Mouse (Mus musculus): ENCODE measurements around the gene Zzz3. TPM values are rescaled to one million over a fixed set of nuclear protein-coding genes. Genes with fewer than 3 reads are reported as not detected.

Gene Zzz3
- 46.3 and 46.9 TPM in 2 replicates for polyA plus RNA-seq (2015; fragmentation: Nextera tagmentation; extraction: Ambion mirVana)

DNA sequence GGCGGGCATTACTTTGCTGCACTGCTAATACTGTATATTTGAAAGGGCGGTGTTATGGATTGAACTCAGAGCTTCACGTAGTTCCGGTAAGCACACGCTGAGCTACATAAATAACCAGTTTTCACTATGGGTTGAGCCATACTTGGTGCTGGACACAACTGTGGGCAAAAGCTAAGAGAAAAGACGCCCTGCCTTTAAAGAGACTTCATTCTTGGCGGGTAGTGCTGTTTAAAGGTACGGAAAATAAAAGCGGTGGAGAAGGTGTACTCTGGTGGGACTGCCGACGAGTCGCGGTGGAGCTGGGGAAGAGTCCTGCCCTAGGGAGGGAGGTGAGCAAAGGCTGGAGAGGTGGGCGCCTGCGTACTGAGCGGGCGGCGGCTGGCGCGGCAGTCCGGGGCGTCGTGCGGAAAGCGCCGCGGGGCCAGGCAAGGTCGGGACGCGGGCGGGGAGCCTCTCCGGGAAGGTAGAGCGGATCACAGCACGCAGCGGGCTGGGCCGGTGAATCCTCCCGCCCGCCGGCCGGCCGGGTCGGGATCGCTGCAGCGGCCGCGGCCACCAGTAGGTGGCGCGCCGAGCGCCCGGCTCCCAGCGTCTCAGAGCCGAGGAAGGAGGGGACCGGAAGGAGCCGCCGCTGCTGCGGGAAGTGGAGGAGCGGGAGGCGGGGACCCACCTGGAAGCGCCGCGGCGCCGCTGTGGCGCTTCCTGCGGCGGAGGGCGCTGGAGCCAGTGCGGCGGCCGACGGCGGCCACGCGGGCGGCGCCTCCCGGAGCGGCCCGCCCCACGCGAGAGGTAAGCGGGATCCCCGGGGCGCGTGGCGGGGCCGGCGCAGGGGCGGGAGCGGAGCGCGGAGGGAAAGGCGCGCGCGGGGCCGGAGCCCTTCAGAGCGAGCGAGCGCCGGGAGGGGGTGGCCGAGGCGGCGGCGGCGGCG is at the start of gene Zzz3:
TSS of gene Zzz3 (plus strand) at position 124 of the 928 bp plus-strand sequence.
- H3K36me3 ChIP-seq: peaks cover 12% of the 10 kb centered on the region
- WGBS: under 1% methylated on average over 68 of the region's 108 CpGs
- H3K9ac ChIP-seq: peak within 1 kb of the TSS; percentile 94
- no peaks in the 10 kb centered on the region for H3K9me3 ChIP-seq
- ATAC-seq (ENCODE audit: borderline replicate concordance, extremely low read depth, low FRiP score, low TSS enrichment): peak; percentile 92
- no peaks in the 10 kb centered on the region for H3K27me3 ChIP-seq
- H3K4me1 ChIP-seq: peaks cover 34% of the 10 kb centered on the region
- peak within 1 kb of the TSS; percentile 96 for H3K4me3 ChIP-seq
- peak within 1 kb of the TSS; percentile 100 for H3K27ac ChIP-seq
- H3K4me2 ChIP-seq: peak within 1 kb of the TSS; percentile 77

DNA sequence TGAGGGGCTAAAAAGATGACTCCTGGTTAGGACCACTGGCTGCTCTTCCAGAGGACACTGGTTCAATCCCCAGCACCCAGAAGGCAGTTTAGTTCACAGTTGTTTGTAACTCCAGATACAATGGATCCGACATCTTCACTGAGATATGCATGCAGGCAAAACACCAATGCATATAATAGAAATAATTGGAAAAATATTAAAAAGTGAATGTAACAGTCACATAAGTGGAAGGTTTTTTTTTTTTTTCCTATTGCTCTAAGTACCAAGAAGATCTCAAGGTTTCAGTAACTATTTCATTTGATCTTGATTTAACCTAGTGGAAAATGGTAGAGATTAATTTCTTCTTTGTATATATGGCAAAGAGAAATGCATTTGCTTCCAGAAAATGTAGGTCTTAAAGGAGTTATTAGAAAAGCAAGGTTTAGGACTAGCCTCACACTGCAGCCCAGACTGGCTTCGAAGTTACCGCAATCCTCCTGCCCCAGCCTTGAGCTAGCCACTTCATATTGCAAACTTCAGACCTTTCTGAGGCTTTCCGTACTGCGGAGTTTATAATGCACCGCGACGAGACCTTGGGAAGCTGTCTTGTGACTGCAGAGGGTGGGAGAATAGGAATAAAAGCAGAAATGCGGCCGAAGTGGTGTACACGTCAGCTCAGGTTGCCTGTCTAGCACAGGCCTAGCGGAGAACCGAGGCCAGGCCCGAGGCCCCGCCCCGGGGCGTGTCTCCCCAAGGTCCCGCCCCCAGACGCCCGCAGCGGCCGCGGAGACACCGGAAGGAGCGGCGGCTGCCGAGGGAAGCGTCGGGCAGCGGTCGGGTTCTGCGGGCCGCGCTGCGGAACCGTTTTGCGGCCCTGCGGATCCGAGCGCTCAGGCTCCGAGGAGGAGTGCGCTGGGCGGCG is 49.3 kb upstream of the Zzz3 start, which contains the start of gene Usp33:
TSS of gene Usp33 (plus strand) at position 747 of the 901 bp plus-strand sequence.
- Histone ChIP-seq H3K4me2 (peak within 1 kb of the TSS; percentile 55), H3K27ac (peak within 1 kb of the TSS; percentile 69), H3K9ac (peak within 1 kb of the TSS; percentile 63), H3K9me3 (no peaks in the 10 kb centered on the region), H3K27me3 (no peaks in the 10 kb centered on the region), H3K36me3 (no peaks in the 10 kb centered on the region), H3K4me1 (peaks cover 13% of the 10 kb centered on the region; the same call in 1 of the 2 replicates), H3K4me3 (peak within 1 kb of the TSS; percentile 68)
- peak; percentile 97 for ATAC-seq (ENCODE audit: borderline replicate concordance, extremely low read depth, low FRiP score, low TSS enrichment)
- 8% methylated on average over 38 of the region's 44 CpGs for WGBS

DNA sequence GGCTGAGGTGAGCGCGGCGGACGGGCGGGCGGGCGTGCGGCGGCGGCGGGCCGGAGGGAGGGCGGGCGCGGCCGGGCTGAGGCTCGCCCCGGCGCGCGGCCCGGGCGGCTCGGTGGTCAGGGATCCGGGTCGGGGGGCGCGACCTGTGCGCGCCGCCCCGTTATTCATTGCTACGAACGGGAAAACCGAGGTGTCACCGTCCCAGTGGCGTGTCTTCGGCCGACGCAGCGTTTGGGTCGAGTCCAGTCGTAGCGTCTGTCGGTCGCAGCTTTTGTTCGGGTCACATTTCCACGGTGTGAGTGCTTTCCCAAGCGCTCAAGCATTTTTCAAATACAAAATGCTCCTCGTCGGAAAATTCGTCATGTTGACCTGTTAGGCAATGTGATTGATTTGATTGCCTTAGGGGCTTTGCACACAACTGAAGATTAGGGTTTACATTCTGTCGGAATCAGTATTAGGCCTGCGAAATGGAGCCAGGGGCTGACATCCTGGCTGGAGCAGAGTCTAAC is 48.6 kb upstream of the Zzz3 start:
- Histone ChIP-seq H3K27ac (peak overlapping the region; percentile 69), H3K36me3 (no peaks in the 10 kb centered on the region), H3K27me3 (no peaks in the 10 kb centered on the region), H3K4me1 (peaks cover 13% of the 10 kb centered on the region; the same call in 1 of the 2 replicates), H3K9me3 (no peaks in the 10 kb centered on the region), H3K9ac (peak overlapping the region; percentile 63), H3K4me2 (peak overlapping the region; percentile 55), H3K4me3 (peak overlapping the region; percentile 68)
- peak; percentile 8; the same call in 1 of the 2 replicates for ATAC-seq (ENCODE audit: borderline replicate concordance, extremely low read depth, low FRiP score, low TSS enrichment)
- WGBS: under 1% methylated on average over 46 of the region's 54 CpGs

DNA sequence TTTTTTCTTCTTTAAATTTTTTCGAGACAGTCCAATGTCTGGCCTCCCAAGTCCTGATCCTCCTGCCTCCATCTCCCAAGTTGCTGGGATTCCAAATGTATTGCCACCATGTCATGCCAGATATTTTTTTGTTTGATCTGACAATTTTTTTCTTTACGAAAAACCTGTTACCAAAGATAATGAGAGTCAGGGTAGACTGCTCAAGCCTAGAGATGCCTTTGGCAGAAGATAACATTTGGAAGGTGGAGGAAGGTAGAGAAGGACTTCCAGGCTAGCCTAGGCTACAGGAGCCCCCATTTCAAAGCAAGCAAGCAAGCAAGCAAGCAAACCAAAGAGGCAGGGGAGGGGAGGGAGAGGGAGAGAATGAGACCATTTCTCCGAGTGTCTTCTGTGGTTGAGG is 48.0 kb upstream of the Zzz3 start:
- Histone ChIP-seq H3K9ac (peak overlapping the region; percentile 63), H3K9me3 (no peaks in the 10 kb centered on the region), H3K4me1 (peaks cover 13% of the 10 kb centered on the region; the same call in 1 of the 2 replicates), H3K27ac (no peak overlapping the region), H3K4me3 (peak overlapping the region; percentile 68), H3K4me2 (peak overlapping the region; percentile 55), H3K27me3 (no peaks in the 10 kb centered on the region), H3K36me3 (no peaks in the 10 kb centered on the region)
- ATAC-seq (ENCODE audit: borderline replicate concordance, extremely low read depth, low FRiP score, low TSS enrichment): no peak
- 32% methylated on average over 3 of the region's 3 CpGs for WGBS

DNA sequence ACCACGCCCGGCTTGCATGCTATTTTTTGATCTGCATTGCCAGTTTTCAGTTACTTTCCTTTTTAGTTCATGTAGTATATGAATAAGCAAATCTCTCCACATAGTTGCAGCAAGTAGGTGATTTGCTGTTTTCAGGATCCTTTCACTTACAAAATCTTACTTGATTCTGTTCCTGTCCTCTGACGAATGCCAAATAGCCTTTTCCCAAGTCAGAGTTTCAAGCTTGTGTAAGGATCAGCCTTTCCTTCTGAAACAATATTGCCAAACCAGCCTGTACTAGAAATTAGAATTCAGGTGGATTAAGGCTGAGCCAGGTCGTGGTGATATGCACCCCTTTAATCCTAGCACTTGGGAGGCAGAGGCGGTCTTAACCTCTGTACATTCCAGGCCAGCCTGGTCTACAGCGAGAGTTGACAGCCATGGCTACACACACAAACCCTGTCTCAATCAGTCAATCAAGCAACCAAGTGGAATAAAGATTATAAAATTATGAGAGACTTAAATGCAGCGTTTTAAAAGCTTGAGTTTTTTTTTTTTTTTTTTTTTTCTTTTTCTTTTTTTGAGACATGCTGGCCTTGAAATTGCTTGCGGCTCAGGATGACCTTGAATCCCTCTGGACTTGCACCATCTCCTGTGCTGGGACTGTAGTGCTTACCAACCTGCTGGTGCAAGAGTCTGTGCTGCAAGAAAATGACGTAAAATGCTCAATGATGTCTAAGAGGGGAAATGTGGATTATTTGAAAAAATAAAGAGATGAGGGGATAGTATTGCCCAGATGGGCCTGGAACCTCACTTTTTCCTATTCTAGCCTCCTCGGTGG is 47.1 kb upstream of the Zzz3 start:
- Histone ChIP-seq H3K9me3 (no peaks in the 10 kb centered on the region), H3K9ac (no peak overlapping the region), H3K4me1 (peaks cover 10% of the 10 kb centered on the region; the same call in 1 of the 2 replicates), H3K4me3 (no peak overlapping the region), H3K27ac (no peak overlapping the region), H3K4me2 (peak overlapping the region; percentile 7; the same call in 1 of the 2 replicates), H3K27me3 (no peaks in the 10 kb centered on the region), H3K36me3 (no peaks in the 10 kb centered on the region)
- WGBS: 81% methylated on average over 10 of the region's 10 CpGs
- ATAC-seq (ENCODE audit: borderline replicate concordance, extremely low read depth, low FRiP score, low TSS enrichment): no peak

DNA sequence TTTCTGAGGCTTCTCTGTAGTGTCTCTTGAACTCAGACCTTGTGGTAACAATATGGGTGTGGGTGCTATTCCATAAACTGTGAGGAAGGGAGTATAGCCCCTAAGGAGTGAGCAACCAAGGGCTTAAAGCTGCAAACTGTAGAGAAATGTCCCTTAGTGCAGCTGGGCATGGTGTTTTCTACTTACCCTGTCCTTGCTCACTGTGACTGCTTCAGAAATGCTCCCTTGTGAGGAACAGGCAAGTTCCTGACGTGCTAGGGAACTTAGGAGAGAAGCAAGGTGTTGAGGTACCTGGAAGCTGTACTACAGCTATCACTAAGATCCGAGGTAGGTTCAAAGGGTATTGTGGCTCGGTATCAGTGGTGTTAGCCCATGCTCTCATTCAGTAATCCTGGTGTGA is 44.8 kb upstream of the Zzz3 start:
- 59% methylated on average over 3 of the region's 3 CpGs for WGBS
- H3K36me3 ChIP-seq: no peaks in the 10 kb centered on the region
- H3K27ac ChIP-seq: no peak overlapping the region
- H3K4me1 ChIP-seq: peaks cover 15% of the 10 kb centered on the region
- no peak overlapping the region for H3K9ac ChIP-seq
- ATAC-seq (ENCODE audit: borderline replicate concordance, extremely low read depth, low FRiP score, low TSS enrichment): no peak
- H3K4me2 ChIP-seq: no peak overlapping the region
- H3K9me3 ChIP-seq: no peaks in the 10 kb centered on the region
- no peak overlapping the region for H3K4me3 ChIP-seq
- H3K27me3 ChIP-seq: no peaks in the 10 kb centered on the region

DNA sequence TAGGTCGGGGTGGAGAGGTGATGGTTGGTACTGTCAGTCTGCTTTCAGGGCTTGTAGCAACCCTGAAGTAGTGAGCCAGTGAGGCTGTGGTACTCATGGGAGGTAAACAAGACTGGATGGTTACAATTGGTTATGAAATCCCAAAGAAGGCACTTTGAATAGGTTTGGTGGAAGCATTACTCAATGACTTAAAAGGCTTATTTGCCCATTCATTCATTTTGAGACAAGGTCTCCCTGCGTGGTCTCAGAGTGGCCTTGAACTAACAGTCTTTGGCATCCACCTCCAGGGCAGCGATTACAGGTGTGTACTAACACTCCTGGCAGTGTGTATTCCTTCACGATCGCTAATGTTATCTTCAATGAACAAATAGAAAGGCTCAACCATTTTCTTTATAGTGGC is 44.3 kb upstream of the Zzz3 start:
- no peaks in the 10 kb centered on the region for H3K9me3 ChIP-seq
- H3K4me2 ChIP-seq: no peak overlapping the region
- peaks cover 17% of the 10 kb centered on the region for H3K4me1 ChIP-seq
- no peak overlapping the region for H3K27ac ChIP-seq
- no peak for ATAC-seq (ENCODE audit: borderline replicate concordance, extremely low read depth, low FRiP score, low TSS enrichment)
- H3K36me3 ChIP-seq: no peaks in the 10 kb centered on the region
- H3K4me3 ChIP-seq: no peak overlapping the region
- WGBS: 62% methylated on average over 5 of the region's 5 CpGs
- no peak overlapping the region for H3K9ac ChIP-seq
- no peaks in the 10 kb centered on the region for H3K27me3 ChIP-seq

DNA sequence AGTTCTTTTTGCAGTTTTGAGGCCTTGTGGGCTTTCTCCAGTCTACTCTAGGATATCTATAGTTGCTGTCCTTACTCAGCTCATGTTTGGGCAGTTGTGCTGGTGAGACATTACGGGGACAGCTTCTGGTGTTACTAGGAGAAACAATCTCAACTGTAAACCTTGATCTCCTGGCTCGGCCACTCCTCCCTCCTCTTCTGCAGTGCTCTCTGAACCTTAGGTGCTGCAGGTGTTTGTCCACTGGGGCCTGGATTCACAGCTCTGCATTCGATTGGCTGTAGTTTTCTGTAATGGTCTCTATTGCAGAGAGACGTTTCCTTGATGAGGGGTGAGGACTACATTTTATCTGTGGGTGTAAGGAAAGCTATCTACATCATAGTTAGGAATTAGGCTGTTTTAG is 43.0 kb upstream of the Zzz3 start:
- H3K4me3 ChIP-seq: no peak overlapping the region
- no peaks in the 10 kb centered on the region for H3K36me3 ChIP-seq
- H3K4me1 ChIP-seq: peaks cover 12% of the 10 kb centered on the region
- 66% methylated on average over 4 of the region's 4 CpGs for WGBS
- no peak overlapping the region for H3K4me2 ChIP-seq
- no peak for ATAC-seq (ENCODE audit: borderline replicate concordance, extremely low read depth, low FRiP score, low TSS enrichment)
- H3K9ac ChIP-seq: no peak overlapping the region
- H3K9me3 ChIP-seq: no peaks in the 10 kb centered on the region
- H3K27me3 ChIP-seq: no peaks in the 10 kb centered on the region
- H3K27ac ChIP-seq: no peak overlapping the region

DNA sequence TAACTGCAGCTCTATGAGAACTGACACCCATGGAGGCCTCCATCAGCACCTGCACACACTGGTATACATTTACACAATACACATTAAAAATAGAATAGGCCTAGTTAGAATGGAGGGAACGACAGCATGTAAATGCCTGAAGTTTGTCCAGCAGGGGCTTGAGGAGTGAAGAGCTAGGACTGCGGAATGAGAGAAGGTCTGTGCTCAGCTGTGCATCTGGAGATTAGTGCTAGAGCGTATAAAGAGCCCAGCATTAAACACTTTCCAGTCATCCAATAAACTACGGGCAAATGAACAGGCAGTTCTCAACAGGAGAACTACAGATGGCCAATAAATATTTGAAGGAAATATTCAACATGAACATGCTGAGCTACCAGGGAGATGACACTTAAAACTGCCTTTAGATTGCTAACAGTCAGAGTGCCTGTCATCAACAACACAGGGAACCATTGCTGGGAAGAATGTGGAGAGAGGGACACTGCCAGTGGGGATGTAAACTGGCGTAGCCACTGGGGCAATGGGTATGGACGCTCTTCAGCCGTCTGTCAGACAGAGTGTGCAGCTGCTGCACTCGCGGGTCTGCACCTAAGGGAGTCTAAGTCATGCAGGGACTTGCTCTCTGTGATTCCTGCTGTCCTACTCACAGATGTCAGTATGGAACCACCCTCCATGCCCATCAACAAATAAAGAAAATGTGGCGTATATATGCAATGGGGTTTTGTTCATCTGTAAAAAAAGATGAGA is 41.7 kb upstream of the Zzz3 start:
- ATAC-seq (ENCODE audit: borderline replicate concordance, extremely low read depth, low FRiP score, low TSS enrichment): no peak
- no peaks in the 10 kb centered on the region for H3K27me3 ChIP-seq
- no peaks in the 10 kb centered on the region for H3K36me3 ChIP-seq
- 74% methylated on average over 10 of the region's 10 CpGs for WGBS
- no peak overlapping the region for H3K4me2 ChIP-seq
- no peak overlapping the region for H3K9ac ChIP-seq
- H3K9me3 ChIP-seq: no peaks in the 10 kb centered on the region
- H3K4me3 ChIP-seq: no peak overlapping the region
- H3K4me1 ChIP-seq: peaks cover 7% of the 10 kb centered on the region
- no peak overlapping the region for H3K27ac ChIP-seq

DNA sequence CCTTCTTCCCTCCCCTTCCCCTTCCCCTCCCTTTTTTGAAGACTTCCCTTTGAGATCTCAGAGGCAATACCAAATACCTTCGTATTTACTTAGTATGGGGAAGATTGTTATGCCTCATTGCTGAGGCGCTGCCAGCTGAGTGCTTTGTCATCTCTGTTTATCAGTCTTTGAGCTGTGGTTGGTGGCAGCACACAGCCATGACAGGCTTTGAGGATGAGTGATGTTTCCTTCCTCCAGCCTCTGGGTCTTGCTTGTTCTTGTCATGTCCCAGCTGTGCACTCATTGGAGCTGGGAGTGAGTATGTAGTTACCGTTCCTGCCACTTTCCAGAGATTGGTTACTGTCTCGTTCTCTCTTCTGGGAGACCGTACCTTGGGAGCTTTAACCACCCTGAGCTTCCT is 39.9 kb upstream of the Zzz3 start:
- Histone ChIP-seq H3K4me1 (peaks cover 7% of the 10 kb centered on the region), H3K4me2 (no peak overlapping the region), H3K27me3 (no peaks in the 10 kb centered on the region), H3K36me3 (0 out of 2 replicates have a peak, but pooled peaks cover 3% of the 10 kb centered on the region), H3K9ac (no peak overlapping the region), H3K27ac (no peak overlapping the region), H3K4me3 (no peak overlapping the region), H3K9me3 (no peaks in the 10 kb centered on the region)
- peak; percentile 82 for ATAC-seq (ENCODE audit: borderline replicate concordance, extremely low read depth, low FRiP score, low TSS enrichment)
- WGBS: 20% methylated on average over 5 of the region's 5 CpGs
